Mouse (Mus musculus) testis, adult 10 weeks (tissue): ENCODE data around the gene Adamts17. TPM values are rescaled to one million over a fixed set of nuclear protein-coding genes. Genes with fewer than 3 reads are reported as not detected.

Experiments
- polyA plus RNA-seq: library from polyadenylated mRNA; stranded (reverse); fragments of 350-450 nt; fragmentation: Illumina TruSeq; extraction: RNeasy Lipid Tissue Mini Kit (QIAGEN cat#74804); gene quantifications from one replicate; pipeline ENCODE4 v1.2.3, GENCODE M21; 2014; ENCODE audit warnings: low read depth, low replicate concordance

The Adamts17 gene
- polyA plus RNA-seq, result 1.8 TPM

GRCm38 (mm10) chr7:66839463-66840007, at the start of gene Adamts17:
Gene Adamts17, plus strand, starts transcription at chr7:66839735.

Other genes with a start within 250 kb of the Adamts17 start
- 19.2 TPM for gene Asb7, start 150.1 kb upstream of the Adamts17 start, polyA plus RNA-seq
- gene Lins1, start 149.8 kb upstream of the Adamts17 start, polyA plus RNA-seq, result 18.7 TPM
- 178 TPM for gene Cers3, start 96.2 kb upstream of the Adamts17 start, polyA plus RNA-seq